Mouse (Mus musculus): ENCODE measurements at regions not wholly inside any gene's neighbourhood (a gene's known extent, or its start where the extent isn't known, plus 50 kb on each side); places are given as distances from the start of the nearest gene placed in this dataset.
A peak's percentile ranks its signal among the peaks of the same experiment; 100 is the strongest.

DNA sequence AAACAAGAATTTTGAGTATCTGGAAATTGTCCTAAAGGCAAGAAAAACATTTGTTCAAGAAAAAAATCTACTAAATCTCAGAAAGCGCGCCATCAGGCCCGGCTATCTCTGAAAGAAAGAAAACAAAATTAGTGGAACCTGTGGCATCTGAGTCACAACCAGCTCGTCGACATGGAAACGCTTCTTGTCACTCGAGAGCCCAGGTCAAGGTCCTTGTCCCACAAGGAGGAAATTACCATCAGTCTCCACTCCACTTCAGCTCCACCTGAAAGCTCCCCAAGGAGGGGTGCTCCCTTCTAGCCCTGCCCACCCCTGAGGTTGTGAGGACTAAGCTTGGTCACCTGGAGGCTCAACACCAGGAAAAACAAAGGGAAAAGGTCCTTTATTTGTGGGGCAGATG, 324.1 kb upstream of the Zfp637 start:
- H3K27ac ChIP-seq, result no peak overlapping the region
- H3K4me3 ChIP-seq, result no peak overlapping the region
- intact Hi-C loops (cut with DNase I), result no loop called here
- no peak for TF ChIP-seq CTCF (IDR thresholded peaks at IDR 0.05)
- no peak for DNase-seq

DNA sequence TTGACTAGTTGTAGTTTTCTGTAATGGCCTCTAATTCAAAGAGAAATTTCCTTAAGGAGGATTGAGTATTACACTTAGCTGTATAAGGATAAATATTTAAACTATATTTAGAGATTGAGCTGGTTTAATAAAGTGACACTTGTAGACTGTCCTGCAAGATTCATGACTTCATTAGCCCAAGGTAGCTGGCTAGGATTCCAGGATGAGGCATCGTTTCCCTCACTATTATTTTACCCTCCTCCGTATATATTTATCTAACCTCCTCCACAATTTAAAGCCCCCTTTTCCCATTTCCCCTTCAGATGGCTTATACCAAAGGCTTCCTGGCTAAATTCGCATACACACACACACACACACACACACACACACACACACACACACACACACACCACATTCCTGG, 322.0 kb upstream of the Zfp637 start:
- intact Hi-C loops (cut with DNase I), result no loop called here
- DNase-seq, result no peak
- H3K4me3 ChIP-seq, result no peak overlapping the region

DNA sequence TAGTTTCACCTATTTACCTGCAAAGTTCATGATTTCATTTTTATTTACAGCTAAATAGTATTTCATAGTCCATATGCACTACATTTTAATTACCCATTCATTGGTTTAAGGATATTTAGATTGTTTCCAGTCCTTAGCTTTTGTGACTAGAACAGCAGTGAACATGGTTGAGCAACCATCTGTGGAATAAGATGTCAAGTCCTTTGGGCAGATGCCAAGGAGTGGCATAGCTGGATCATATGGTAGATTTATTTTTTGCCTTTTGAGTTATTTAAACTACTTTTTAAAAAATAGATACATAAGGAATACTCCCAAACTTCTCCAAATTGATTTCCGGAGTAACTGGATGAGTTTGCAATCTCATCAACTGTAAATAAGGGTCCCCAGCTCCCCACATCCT, 321.5 kb upstream of the Zfp637 start:
- no peak for DNase-seq
- no peak for TF ChIP-seq CTCF (IDR thresholded peaks at IDR 0.05)
- intact Hi-C loops (cut with DNase I), result no loop called here
- H3K27ac ChIP-seq, result no peak overlapping the region
- H3K4me3 ChIP-seq, result no peak overlapping the region

More for the DNA sequence above, 322.0 kb upstream of the Zfp637 start:
- no peak overlapping the region for H3K27ac ChIP-seq
- no peak for TF ChIP-seq CTCF (IDR thresholded peaks at IDR 0.05)

DNA sequence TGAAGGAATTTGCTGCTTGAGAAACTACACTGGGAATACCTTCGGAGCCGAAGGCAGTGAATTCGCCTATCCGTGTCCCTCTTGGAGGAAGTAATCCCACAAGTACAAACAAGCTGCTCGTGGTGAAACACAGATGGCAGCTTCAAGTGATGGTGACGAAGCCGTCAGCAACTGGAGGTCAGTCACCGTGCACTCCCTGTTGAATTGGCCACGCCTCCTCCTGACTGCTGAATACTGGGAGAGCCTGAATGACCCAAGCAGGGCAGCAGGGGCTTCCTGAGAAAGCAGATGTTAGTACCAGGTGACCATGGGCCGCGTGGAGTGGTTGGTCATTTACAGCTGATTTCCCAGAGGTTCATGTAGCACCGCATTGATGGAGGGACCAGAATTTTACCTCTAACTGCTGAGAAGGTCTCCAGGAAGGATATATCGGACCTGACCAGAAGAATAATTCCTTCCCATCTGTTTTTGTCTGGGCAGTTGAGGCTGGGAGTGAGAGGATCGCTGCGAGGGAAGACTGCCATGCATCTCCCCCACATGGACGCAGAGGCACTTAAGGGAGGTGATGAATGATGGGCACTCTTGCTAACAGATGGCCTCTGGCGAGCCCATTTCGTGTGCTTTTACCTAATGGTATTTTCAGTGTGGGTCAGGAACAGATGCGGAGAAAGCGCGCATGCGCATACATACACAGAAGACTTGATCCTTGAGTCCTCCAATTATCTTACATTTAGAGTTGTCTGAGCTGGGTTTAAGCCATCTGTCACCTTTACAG, 314.6 kb upstream of the Zfp637 start:
- DNase-seq, result no peak
- intact Hi-C loops (cut with DNase I), result no loop called here
- no peak for TF ChIP-seq CTCF (IDR thresholded peaks at IDR 0.05)
- no peak overlapping the region for H3K27ac ChIP-seq
- H3K4me3 ChIP-seq, result no peak overlapping the region

DNA sequence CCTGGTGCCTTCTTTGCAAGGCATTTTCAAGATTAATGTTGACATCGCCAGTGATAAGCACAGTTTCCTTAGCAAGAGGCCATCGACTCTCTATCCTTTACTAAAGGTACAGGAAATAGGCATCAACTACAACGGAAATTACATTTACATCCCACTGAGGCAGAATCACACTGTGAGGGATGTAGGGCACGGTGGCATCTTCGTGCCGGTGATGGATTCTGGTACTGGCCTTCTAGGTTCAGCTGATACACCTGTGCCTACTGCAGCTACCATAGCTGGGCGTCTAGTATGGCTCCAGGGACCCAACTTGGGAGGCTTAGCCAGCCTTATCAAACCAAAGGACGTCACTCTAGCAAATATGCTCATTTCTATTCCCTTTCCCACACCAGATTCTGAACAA, 313.5 kb upstream of the Zfp637 start:
- intact Hi-C loops (cut with DNase I), result no loop called here
- no peak for TF ChIP-seq CTCF (IDR thresholded peaks at IDR 0.05)
- DNase-seq, result no peak

DNA sequence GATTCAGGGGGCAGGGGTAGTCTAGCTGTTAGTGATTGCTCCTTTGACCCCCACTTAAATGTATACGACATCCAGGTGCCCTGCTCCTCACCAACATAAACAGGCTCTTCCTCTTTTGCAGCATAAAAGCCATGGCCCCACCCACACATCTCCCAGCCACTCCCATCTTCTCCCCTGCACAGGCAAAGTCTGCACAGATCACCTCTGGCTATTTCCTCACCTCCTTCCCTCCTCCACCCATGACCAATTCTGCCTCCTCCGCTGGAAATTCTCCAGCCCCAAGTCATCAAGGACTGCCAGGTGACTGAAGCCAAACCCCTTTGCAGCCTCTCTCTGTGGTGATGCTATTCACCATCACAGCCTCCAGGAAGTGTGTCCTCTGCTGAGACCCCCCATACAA, 306.8 kb upstream of the Zfp637 start:
- TF ChIP-seq CTCF (IDR thresholded peaks at IDR 0.05), result no peak
- no peak for DNase-seq
- intact Hi-C loops (cut with DNase I), result no loop called here
- Histone ChIP-seq H3K4me3 (no peak overlapping the region), H3K27ac (no peak overlapping the region)

More for the DNA sequence above, 313.5 kb upstream of the Zfp637 start:
- H3K27ac ChIP-seq, result no peak overlapping the region
- H3K4me3 ChIP-seq, result no peak overlapping the region

DNA sequence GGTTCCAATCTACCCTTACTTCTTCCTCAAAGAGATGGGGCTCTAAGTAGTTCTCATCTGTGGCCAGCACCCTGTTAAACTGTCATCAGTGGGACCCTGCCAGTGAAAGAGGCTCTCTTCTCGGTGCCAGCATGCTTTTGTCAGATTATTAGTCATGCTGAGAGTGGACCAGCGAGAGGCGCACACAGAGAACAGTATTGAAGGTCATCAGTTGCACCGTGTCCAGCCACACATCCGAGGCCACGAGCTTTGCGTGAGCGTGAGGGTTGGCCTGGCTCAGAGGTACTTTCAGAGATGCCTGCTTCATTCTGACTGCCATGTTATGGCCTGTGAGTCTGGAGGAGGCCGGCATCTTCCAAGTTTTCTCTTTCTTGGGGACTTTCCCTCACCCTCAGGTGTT, 306.0 kb upstream of the Zfp637 start:
- no peak for TF ChIP-seq CTCF (IDR thresholded peaks at IDR 0.05)
- Histone ChIP-seq H3K4me3 (no peak overlapping the region), H3K27ac (no peak overlapping the region)
- DNase-seq, result no peak
- intact Hi-C loops (cut with DNase I), result no loop called here

DNA sequence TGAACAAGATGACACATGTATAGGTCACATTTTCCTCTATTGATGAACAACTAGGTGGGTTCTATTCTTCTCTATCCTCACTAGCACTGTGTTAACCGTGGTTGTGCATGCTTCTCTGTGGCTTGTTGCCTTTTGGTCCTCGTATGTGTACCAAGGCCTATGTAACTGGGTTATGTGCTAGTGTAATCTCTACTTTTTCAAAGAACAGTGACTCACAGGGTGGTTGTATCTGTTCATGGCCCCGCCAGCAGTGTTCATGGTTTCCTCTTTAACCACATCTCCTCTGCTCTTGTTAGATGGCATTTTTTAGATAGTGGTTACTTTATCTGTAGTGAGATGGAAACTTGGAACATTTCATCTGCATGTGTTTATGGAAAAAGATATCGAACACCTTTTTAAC, 304.9 kb upstream of the Zfp637 start:
- DNase-seq, result no peak
- intact Hi-C loops (cut with DNase I), result no loop called here
- Histone ChIP-seq H3K27ac (no peak overlapping the region), H3K4me3 (no peak overlapping the region)
- no peak for TF ChIP-seq CTCF (IDR thresholded peaks at IDR 0.05)

DNA sequence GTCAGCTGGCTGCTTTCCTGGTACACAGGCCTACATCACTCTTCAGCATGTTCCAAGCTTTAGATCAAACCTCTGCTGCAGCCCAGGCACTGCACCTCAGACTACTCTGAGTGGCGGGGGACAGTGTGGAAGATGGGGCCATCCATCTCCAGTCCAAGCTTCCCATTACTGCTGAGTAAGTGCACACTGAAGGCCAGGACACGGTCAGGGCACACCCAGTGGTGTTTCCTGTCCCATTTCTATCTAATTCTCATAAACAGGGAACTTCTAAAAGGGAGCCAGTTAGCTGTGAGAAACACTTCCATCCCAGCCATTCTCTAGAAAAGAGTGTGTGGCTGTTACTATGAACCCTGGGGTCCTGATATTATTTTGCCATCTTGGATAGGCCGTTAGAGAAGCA, 298.5 kb upstream of the Zfp637 start:
- Histone ChIP-seq H3K27ac (peak overlapping the region; percentile 58), H3K4me3 (no peak overlapping the region)
- no peak for DNase-seq
- intact Hi-C loops (cut with DNase I), result no loop called here
- no peak for TF ChIP-seq CTCF (IDR thresholded peaks at IDR 0.05)

DNA sequence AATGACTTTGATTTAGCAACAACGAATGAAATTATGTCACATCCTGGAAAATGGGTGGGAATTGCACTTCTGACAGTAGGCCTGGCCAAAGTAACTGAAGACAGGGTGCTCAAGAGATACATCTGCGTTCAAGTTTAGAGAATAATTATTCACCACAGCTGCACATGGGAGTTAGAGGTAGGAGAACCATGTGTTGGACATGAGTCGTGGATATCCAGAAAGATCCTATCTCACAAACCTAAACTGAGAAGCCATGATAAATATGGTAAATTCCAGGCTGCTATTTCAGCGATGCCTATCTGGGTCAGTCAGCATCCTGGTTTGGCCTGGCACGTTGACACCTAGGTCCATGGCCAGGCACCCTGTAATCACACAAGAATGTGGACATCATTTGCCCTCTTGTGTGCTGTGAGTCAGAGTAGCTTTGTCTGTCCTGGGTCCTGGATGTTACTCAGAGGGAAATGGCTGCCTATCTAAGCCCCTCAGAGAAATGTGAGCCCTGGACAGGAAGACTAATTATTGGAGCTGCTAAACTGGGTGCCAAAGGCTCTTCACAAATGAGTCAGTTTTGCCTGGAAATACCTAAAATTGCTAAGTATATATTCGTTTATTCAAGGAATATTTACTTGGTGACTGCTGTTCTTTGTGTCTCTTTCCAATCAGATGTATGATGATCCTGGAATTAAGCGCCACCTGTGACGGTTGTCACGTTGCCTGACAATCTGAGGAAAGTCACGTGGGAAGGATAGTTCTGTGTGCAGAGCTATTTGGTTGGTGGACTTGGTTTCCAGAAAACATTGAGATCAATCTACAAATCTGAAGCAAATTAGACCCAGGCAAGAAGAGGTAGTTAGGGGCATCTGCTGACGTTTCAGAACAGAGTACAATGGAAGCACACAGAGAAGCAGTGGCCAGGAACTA, 296.4 kb upstream of the Zfp637 start:
- no peak for TF ChIP-seq CTCF (IDR thresholded peaks at IDR 0.05)
- intact Hi-C loops (cut with DNase I), result no loop called here
- Histone ChIP-seq H3K27ac (no peak overlapping the region), H3K4me3 (no peak overlapping the region)
- DNase-seq, result no peak

DNA sequence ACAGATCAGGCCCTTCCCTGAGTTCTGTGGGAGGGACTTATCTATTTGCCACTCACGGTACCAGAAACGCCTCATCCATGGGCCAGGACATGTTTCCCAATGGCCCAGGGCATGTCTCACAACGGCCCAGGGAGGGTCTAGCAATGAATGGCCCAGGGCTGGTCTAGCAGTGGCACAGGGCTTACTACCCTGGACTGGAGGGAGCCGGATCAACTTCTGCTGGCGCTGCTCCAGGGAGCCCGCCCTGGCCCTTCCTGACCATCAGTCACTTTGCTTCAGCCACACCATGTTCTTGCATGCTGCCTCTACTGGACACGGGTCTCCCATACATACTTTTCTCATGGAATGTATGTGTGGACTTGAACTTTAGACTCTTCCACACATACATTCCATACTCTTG, 290.1 kb upstream of the Zfp637 start:
- Histone ChIP-seq H3K4me3 (no peak overlapping the region), H3K27ac (peak overlapping the region; percentile 75)
- TF ChIP-seq CTCF (IDR thresholded peaks at IDR 0.05), result no peak
- DNase-seq, result no peak
- intact Hi-C loops (cut with DNase I), result no loop called here

DNA sequence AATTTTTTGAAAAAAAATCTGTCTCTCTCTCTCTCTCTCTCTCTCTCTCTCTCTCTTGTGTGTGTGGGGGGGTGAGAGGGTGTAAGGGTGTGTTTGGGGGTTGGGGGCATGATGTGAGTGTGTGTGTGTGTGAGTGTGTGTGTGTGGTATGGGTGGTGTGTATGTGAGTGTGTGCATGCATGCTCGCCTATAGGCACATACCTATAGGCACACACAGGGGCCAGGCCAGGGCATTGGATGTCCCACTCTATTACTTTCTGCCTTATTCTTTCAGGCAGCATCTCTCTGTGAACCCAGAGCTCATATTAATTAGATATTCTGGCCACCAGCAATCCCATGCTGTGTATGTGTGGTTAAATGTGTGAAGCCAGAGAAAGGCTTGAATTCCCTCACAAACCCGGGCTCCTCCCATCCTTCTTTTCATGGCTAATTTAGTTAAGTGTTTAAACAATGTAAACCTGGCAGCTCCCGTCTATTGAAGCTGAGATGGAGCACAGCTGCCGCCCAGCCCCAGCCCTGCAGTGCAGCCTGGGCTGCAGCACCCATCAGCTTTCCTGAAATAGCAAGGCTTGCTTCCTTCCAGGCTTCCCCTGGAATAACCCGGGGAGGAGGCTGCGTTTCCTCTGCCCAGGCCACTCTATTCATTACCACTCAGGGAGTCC, 288.8 kb upstream of the Zfp637 start:
- TF ChIP-seq CTCF (IDR thresholded peaks at IDR 0.05), result peak; percentile 4; the same call in 1 of the 2 replicates
- peak; percentile 35 for DNase-seq
- Histone ChIP-seq H3K27ac (peak overlapping the region; percentile 80), H3K4me3 (no peak overlapping the region)
- intact Hi-C loops (cut with DNase I), result no loop called here

DNA sequence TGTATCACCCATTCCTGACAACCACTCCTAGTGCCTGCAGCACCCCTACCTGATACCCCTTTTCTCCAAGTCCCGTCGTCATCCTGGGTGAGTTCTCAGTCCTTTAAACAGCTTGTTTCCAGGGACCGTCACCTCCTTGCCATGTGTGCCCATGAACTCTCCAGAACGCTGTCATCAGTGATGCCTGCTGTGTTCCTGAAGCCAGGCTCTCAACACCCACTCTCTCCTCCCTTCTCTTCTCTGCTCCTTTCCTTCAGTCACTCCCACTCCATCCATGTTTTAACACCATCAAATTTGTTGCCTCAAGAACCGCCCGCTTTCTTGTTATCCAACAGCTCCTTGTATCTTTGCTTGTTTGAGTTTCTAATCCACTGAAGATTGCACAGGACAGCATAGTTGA, 277.8 kb upstream of the Zfp637 start:
- no peak overlapping the region for H3K4me3 ChIP-seq
- H3K27ac ChIP-seq, result no peak overlapping the region
- intact Hi-C loops (cut with DNase I), result no loop called here
- DNase-seq, result no peak
- TF ChIP-seq CTCF (IDR thresholded peaks at IDR 0.05), result no peak

All from gastrocnemius, adult 2 months (tissue).